Mouse (Mus musculus): Measurements from ENCODE around the gene Gabrd. TPM values are rescaled to one million over a fixed set of nuclear protein-coding genes. Genes with fewer than 3 reads are reported as not detected.

The Gabrd gene
- polyA plus RNA-seq, 1 experiment from 2014 or later = 0.07 TPM

DNA sequence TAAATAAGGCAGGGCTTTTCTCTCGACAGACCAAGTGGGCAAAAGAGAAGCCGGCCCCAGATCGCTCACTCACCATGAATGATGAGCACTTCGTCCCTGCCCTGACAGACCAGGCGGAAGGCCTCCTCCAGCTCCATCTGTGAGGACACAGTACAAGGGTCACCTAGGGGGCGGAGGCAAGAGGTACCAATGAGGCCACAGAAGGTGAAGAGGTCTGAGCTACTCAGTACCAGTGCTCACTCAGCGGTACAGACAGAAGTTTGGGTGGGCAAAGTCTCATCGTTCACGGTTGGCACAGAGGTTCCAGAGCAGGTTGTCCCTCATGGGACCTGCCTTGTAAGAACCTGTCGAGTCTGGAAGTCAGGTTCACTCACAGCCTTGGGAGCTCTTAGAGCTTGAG lies 41.6 kb downstream of the Gabrd start:
- ATAC-seq (ENCODE audit: borderline replicate concordance, extremely low read depth, low FRiP score, low TSS enrichment) = no peak
- H3K9ac ChIP-seq = no peak overlapping the region
- no peaks in the 10 kb centered on the region for H3K9me3 ChIP-seq
- no peak overlapping the region for H3K4me2 ChIP-seq
- no peaks in the 10 kb centered on the region for H3K4me1 ChIP-seq
- 76% methylated on average over 10 of the region's 10 CpGs for WGBS
- no peaks in the 10 kb centered on the region for H3K36me3 ChIP-seq
- peaks cover 31% of the 10 kb centered on the region for H3K27me3 ChIP-seq
- H3K4me3 ChIP-seq = no peak overlapping the region
- H3K27ac ChIP-seq = no peak overlapping the region

DNA sequence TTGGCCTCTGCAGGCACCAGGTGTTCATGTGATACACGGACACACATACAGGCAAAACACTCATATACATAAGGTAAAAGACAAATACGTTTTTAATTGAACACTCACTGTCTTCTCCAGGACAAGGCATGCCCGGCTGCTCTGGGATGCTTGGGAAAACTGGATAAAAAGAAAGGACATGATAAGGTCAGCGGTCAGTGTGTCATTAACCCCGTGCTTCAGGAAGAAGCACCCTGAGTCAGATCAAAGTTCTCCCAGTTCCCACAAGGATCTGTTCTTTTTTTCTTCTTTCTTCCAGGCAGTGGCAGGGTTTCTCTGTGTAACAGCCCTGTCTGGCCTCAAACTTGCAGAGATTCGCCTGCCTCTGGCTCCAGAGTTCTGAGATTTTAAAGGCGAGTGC lies 43.4 kb downstream of the Gabrd start:
- Histone ChIP-seq H3K9me3 (no peaks in the 10 kb centered on the region), H3K36me3 (no peaks in the 10 kb centered on the region), H3K9ac (no peak overlapping the region), H3K4me3 (no peak overlapping the region), H3K27me3 (peaks cover 14% of the 10 kb centered on the region), H3K4me2 (no peak overlapping the region), H3K4me1 (no peaks in the 10 kb centered on the region), H3K27ac (no peak overlapping the region)
- 69% methylated on average over 7 of the region's 7 CpGs for WGBS
- ATAC-seq (ENCODE audit: borderline replicate concordance, extremely low read depth, low FRiP score, low TSS enrichment) = no peak

DNA sequence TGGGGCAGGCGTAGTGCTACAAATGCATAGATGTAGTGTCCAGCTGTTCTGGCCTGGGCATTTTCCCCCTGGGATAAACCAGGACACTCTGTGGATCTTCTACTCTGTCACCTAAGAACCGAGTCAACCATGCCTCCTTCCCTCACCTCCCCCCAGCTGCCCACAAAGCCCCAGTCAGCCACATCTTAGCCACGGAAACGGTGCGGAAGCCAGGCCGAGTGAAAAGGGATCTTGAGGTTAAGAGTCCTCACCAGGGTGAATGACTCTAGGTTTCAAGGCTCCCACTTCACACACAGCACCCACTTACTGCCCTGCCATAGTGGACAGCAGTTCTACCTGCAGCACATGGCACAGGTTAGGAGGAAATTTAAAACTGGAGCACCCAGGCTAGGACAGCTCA lies 43.9 kb downstream of the Gabrd start:
- no peaks in the 10 kb centered on the region for H3K4me1 ChIP-seq
- H3K9ac ChIP-seq = no peak overlapping the region
- no peak for ATAC-seq (ENCODE audit: borderline replicate concordance, extremely low read depth, low FRiP score, low TSS enrichment)
- H3K4me3 ChIP-seq = no peak overlapping the region
- no peak overlapping the region for H3K27ac ChIP-seq
- H3K4me2 ChIP-seq = no peak overlapping the region
- peaks cover 9% of the 10 kb centered on the region for H3K27me3 ChIP-seq
- H3K9me3 ChIP-seq = no peaks in the 10 kb centered on the region
- 71% methylated on average over 6 of the region's 6 CpGs for WGBS
- no peaks in the 10 kb centered on the region for H3K36me3 ChIP-seq

DNA sequence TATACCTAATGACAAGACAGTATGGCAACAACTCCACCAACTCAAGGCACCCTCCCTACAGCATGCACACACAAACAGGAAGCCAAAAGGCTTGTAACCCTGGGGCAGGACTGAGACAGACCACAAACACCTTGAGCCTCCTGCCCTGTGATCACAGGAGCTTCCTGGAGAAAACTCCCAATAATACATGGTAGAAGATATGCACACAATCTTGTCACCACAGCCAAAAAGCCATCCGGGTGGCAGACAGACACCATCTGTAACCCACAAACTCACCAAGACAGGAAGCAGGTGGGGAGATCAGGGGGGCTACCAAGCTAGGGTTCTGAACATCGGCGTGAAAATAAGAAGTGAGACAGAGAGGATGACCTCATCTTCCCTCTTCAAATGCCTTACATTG lies 45.3 kb downstream of the Gabrd start:
- Histone ChIP-seq H3K4me1 (no peaks in the 10 kb centered on the region), H3K9ac (no peak overlapping the region), H3K27me3 (no peaks in the 10 kb centered on the region), H3K27ac (no peak overlapping the region), H3K4me3 (no peak overlapping the region), H3K9me3 (no peaks in the 10 kb centered on the region), H3K36me3 (no peaks in the 10 kb centered on the region), H3K4me2 (no peak overlapping the region)
- WGBS = 88% methylated on average over 3 of the region's 3 CpGs
- ATAC-seq (ENCODE audit: borderline replicate concordance, extremely low read depth, low FRiP score, low TSS enrichment) = no peak

DNA sequence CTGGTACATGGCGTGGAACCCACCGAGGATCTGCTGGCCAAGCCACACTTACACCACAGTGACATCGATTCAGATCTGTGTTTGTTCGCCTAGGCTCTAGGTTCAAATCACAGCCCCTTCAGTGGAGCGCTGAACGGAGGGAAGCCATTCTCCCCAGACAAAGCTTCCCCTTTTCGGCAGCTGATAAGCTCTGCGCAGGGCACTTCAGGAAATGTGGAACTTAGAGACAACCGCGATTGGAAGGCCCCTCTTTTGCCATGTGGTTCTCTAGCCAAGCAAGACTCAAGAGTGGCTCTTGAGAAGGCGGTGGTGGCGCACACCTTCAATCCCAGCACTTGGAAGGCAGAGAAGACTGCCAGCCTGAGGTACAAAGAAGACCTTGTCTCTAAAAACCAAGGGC lies 51.6 kb downstream of the Gabrd start:
- Histone ChIP-seq H3K4me2 (no peak overlapping the region), H3K9ac (no peak overlapping the region), H3K4me3 (no peak overlapping the region), H3K27ac (no peak overlapping the region), H3K27me3 (peaks cover 31% of the 10 kb centered on the region), H3K9me3 (no peaks in the 10 kb centered on the region), H3K36me3 (no peaks in the 10 kb centered on the region), H3K4me1 (peaks cover 26% of the 10 kb centered on the region)
- ATAC-seq (ENCODE audit: borderline replicate concordance, extremely low read depth, low FRiP score, low TSS enrichment) = no peak
- 69% methylated on average over 12 of the region's 12 CpGs for WGBS

DNA sequence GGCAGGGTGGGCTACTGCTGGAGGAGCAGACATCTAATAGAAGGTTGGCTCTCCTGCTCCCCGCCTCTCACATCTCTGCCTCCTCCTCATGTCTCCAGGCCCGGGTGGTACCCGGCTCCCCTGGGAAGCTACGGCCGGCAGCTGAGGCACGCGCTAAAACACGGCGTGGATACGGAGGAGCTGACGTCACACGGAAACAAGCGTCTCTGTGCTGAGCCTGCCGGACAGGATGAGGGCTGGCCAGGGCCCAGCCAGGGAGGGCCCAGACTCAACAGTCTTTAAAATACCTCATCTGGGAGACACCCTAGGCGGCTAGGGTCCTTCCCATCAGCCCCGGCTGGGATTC lies 52.3 kb downstream of the Gabrd start:
- peak overlapping the region; percentile 76 for H3K4me2 ChIP-seq
- 0 out of 2 replicates have a peak overlapping the region, but pooled peaks have one; percentile 5 for H3K9ac ChIP-seq
- H3K36me3 ChIP-seq = no peaks in the 10 kb centered on the region
- H3K4me3 ChIP-seq = peak overlapping the region; percentile 37
- no peaks in the 10 kb centered on the region for H3K9me3 ChIP-seq
- H3K4me1 ChIP-seq = peaks cover 26% of the 10 kb centered on the region
- H3K27me3 ChIP-seq = peaks cover 31% of the 10 kb centered on the region
- peak; percentile 81; the same call in 1 of the 2 replicates for ATAC-seq (ENCODE audit: borderline replicate concordance, extremely low read depth, low FRiP score, low TSS enrichment)
- H3K27ac ChIP-seq = no peak overlapping the region
- 2% methylated on average over 16 of the region's 16 CpGs for WGBS

DNA sequence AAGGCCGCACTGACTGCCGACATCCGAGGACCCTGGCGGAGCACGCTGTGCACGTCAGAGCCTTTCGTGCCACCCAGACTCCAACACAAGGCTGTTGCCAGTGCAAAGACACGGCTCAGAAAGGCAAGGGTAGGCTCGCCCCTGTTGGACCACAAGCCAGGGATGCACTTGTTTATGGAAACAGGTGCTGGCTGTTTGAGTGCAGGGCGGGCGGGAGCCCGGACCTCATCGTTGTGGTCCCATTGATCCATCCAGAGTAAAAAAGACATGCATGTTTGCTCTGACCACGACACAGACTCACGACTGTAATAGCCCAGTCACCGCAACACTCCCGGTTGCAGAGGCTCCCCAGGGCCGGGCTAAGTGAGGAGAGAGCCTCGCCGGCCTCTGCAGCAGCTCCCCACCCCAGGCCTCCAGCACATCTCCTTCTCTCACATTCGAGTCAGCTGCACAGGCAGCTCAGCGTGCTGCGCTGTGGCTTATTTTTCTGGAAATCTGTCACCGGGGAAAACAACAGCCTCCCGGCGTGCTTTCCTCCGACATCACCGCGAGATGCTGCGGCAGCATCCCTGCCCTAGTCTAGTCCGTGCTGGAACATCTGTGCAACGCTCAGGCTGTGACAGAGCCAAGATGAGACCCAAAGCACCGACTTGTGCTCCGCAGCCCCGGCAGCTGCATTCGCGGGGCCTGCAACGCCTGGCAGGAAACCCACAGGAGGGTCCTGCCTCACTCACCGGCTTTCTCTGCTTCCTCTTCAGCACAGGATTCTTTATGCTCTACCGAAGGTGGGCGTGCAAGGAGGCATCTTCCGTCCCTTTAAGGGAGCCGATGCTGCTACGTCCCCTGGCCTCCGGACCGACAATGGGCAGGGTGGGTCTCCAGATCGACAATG lies 53.0 kb downstream of the Gabrd start:
- 13% methylated on average over 47 of the region's 47 CpGs for WGBS
- Histone ChIP-seq H3K9me3 (no peaks in the 10 kb centered on the region), H3K4me1 (peaks cover 26% of the 10 kb centered on the region), H3K4me2 (peak overlapping the region; percentile 76), H3K27me3 (peaks cover 31% of the 10 kb centered on the region), H3K27ac (no peak overlapping the region), H3K9ac (0 out of 2 replicates have a peak overlapping the region, but pooled peaks have one; percentile 5), H3K4me3 (peak overlapping the region; percentile 37), H3K36me3 (no peaks in the 10 kb centered on the region)
- ATAC-seq (ENCODE audit: borderline replicate concordance, extremely low read depth, low FRiP score, low TSS enrichment) = no peak

DNA sequence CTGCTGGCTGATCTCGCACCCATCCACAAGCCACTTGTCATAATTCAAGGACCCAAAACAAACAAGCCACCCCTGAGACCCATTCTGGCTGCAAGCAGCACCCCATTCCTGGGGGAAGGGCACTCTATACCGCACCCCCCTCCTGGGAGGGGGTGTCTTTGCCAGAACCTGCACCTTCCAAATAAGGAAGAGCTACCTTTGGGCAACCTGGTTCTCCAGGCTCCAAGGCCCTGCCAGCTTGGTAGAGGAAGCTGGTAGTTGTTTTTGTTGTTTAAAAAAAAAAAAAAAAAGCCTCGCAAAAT lies 53.7 kb downstream of the Gabrd start:
- H3K9me3 ChIP-seq = no peaks in the 10 kb centered on the region
- H3K4me3 ChIP-seq = no peak overlapping the region
- no peak overlapping the region for H3K9ac ChIP-seq
- no peak for ATAC-seq (ENCODE audit: borderline replicate concordance, extremely low read depth, low FRiP score, low TSS enrichment)
- no peaks in the 10 kb centered on the region for H3K36me3 ChIP-seq
- H3K27ac ChIP-seq = no peak overlapping the region
- peaks cover 26% of the 10 kb centered on the region for H3K4me1 ChIP-seq
- peaks cover 31% of the 10 kb centered on the region for H3K27me3 ChIP-seq
- WGBS = 32% methylated on average over 3 of the region's 3 CpGs
- no peak overlapping the region for H3K4me2 ChIP-seq

DNA sequence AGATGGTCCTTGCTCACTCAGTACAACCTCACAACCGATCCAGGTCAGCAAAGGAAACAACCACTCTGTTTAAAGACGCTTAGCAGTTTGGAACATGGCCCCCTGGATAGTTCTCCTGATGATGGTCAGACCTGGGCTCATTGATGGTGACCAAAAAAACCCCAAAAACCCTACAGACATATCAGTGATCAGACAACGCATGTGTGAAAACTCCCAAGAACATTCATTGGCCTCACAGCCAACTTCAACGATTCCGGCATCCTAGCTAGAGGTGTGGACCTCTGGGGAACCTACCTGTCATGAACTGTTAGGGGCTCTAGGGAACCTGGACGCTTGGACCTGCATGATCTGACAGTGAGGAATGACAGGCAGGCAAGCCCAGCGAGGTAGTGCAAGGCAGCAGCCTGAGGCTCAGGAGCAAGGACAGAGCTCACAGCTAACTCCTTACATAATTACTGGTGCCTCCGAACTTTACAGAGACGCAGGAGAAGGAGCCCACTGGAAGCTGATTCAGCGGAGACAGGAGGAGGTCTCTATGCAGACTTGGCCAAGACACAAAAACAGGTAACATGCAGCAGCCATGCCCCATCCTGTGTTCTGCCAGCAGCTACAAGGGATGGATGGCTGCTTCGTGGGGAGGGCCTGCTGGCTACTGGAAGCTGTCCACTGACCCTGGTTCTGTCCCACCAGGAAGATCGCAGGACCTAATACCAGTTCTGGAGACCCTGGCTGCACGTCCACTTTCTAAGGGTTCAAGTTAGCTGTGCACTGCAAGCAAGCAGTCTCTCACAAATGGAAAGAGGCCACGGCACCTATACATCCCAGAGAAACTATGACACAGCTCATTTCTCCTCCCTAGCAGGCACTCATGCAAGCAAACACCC lies 54.3 kb downstream of the Gabrd start:
- Histone ChIP-seq H3K4me3 (no peak overlapping the region), H3K36me3 (no peaks in the 10 kb centered on the region), H3K4me2 (no peak overlapping the region), H3K9me3 (no peaks in the 10 kb centered on the region), H3K27me3 (peaks cover 31% of the 10 kb centered on the region), H3K9ac (no peak overlapping the region), H3K27ac (no peak overlapping the region), H3K4me1 (peaks cover 26% of the 10 kb centered on the region)
- WGBS = 74% methylated on average over 14 of the region's 14 CpGs
- ATAC-seq (ENCODE audit: borderline replicate concordance, extremely low read depth, low FRiP score, low TSS enrichment) = no peak

DNA sequence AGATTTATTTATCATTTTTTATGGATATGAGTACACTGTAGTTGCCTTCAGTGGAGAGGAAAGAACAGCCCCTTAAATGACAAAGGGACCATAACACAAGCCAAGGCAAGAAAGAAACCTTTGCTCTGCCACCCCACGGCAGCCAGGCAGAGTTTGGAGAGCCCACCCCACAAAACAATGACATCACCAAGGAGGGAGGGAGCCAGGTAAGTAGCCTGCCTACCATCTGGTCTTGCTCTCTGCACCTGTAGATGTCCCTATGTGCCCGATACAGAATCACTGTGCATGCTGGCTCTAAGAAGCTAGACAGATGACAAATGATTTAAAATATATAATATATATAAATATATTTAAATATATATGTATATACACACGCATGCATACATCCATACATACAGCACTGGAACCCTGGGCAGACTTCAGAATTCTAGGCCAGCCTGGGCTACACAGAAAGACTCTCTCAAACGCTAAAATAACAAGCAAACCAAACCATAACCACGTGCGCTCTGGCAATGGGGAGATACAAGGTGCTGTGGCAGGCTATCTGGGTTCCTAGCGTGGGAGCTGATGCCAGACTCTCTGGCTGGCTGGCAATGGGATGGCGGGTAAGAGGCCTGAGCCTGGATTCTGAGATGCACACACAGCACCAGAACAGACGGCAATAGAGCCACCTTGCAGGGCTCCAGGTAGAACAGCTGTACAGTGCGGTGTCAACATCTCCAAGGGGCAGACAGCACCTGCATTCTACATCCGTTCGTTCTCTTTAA lies 61.4 kb downstream of the Gabrd start:
- Histone ChIP-seq H3K27me3 (no peaks in the 10 kb centered on the region), H3K27ac (no peak overlapping the region), H3K4me2 (no peak overlapping the region), H3K4me1 (no peaks in the 10 kb centered on the region), H3K36me3 (no peaks in the 10 kb centered on the region), H3K9ac (no peak overlapping the region), H3K9me3 (no peaks in the 10 kb centered on the region), H3K4me3 (no peak overlapping the region)
- ATAC-seq (ENCODE audit: borderline replicate concordance, extremely low read depth, low FRiP score, low TSS enrichment) = no peak
- 82% methylated on average over 12 of the region's 12 CpGs for WGBS

Measured in lung, embryonic 15.5 days (tissue).